Mouse (Mus musculus) heart, postnatal 0 days (tissue): ENCODE measurements around the gene Slc34a3.

Experiments used
- CTCF ChIP-seq: IDR thresholded peaks from 2 replicates; pipeline ENCODE4 v1.5.1; 2016; ENCODE audit warnings: antibody characterized with exemption, control low read depth, low read depth
- EP300 ChIP-seq: IDR thresholded peaks from 2 replicates; pipeline ENCODE4 v1.6.1; 2016; ENCODE audit warnings: antibody characterized with exemption, low read depth

DNA sequence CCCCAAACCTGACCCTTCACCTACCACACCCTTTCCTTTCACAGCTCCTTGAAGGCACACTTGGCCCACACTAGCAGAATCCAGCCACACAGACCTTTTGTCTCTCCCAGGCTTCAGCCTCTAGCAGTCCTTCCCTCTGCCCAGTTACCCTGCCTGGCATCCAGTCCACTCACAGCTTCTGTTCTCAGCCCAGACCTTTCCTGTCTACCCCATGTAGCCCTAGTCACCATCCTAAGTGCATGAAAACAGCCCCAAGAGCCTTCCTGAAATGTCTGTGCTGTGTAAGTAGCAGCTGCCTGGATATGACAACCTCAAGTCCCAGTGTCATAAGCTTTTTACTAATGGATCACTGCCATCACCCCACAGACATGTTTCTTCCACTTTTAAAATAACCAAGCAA is 36.2 kb downstream of the Slc34a3 start:
- no peak for TF ChIP-seq CTCF
- TF ChIP-seq EP300, result no peak
